Mouse (Mus musculus) small intestine, adult 2 months (tissue): Measurements from ENCODE around the gene Ppp3r1. TPM values are rescaled to one million over a fixed set of nuclear protein-coding genes. Genes with fewer than 3 reads are reported as not detected.

Experiments
- H3K27ac ChIP-seq: fragments of 200-500 bp; 2 replicates; pipeline ENCODE4 v1.5.1; 2012; ENCODE audit warnings: low read depth, low read length, control low read depth, inconsistent platforms; ENCODE audit not compliant: insufficient read depth
- H3K27me3 ChIP-seq: fragments of 200-500 bp; 2 replicates; pipeline ENCODE4 v1.6.1; 2012; ENCODE audit warnings: mild to moderate bottlenecking, moderate library complexity, low read length, inconsistent platforms; ENCODE audit not compliant: control insufficient read depth, insufficient read depth
- H3K36me3 ChIP-seq: fragments of 200-500 bp; 2 replicates; pipeline ENCODE4 v1.6.1; 2012; ENCODE audit warnings: mild to moderate bottlenecking, low read length, control low read depth, inconsistent platforms; ENCODE audit not compliant: control insufficient read depth, insufficient read depth
- H3K4me1 ChIP-seq: fragments of 200-500 bp; 2 replicates; pipeline ENCODE4 v1.6.1; 2012; ENCODE audit warnings: low read length, inconsistent platforms, mixed read lengths; ENCODE audit not compliant: control insufficient read depth, insufficient read depth, insufficient read length
- H3K4me3 ChIP-seq: fragments of 200-500 bp; 2 replicates; pipeline ENCODE4 v1.5.1; 2012; ENCODE audit warnings: low read depth, mild to moderate bottlenecking, control low read depth, inconsistent platforms, low read length, moderate library complexity
- CTCF ChIP-seq: fragments of 200-500 bp; IDR thresholded peaks from 2 replicates; pipeline ENCODE4 v1.5.1; 2012; ENCODE audit warnings: low read depth, mild to moderate bottlenecking, control low read depth, inconsistent platforms, low read length, moderate library complexity, mixed read lengths; ENCODE audit not compliant: insufficient replicate concordance, insufficient read length; ENCODE audit errors: extremely low read depth
- POLR2A ChIP-seq: fragments of 200-500 bp; IDR thresholded peaks from 2 replicates; pipeline ENCODE4 v1.6.1; 2012; ENCODE audit warnings: low read depth, mild to moderate bottlenecking, control low read depth, inconsistent platforms, low read length, moderate library complexity
- WGBS: fragments of 180-500 bp; shearing (Covaris S2); methylation state at CpG from one replicate; pipeline ENCODE4 v1.1.7; 2018; 5-methylcytosine and 5-hydroxymethylcytosine counted together
- polyA plus RNA-seq: library from polyadenylated mRNA; depleted of rRNA; stranded (reverse); fragments of >200 nt; gene quantifications from 2 replicates; pipeline ENCODE4 v1.2.3, GENCODE M21; 2012

Ppp3r1 gene
- polyA plus RNA-seq, 1 experiment = 33.2 TPM

- H3K27me3 ChIP-seq = no peaks in the 10 kb centered on the region
- WGBS = 71% methylated on average over 3 of the region's 3 CpGs
Measured at GRCm38 (mm10) chr11:17180753-17181152, 21.7 kb downstream of the Ppp3r1 start.

GRCm38 (mm10) chr11:17181807-17182206 lies 22.7 kb downstream of the Ppp3r1 start, which contains the start of gene Wdr92:
Gene Wdr92 (plus strand): TSS chr11:17182107.
- WGBS = 81% methylated on average over 3 of the region's 3 CpGs
- Histone ChIP-seq H3K27ac (no peak within 1 kb of the TSS), H3K4me3 (no peak within 1 kb of the TSS), H3K27me3 (no peaks in the 10 kb centered on the region), H3K4me1 (no peaks in the 10 kb centered on the region), H3K36me3 (peaks cover 8% of the 10 kb centered on the region)
- TF ChIP-seq POLR2A (no peak), CTCF (no peak)

More at GRCm38 (mm10) chr11:17180753-17181152, 21.7 kb downstream of the Ppp3r1 start:
- Histone ChIP-seq H3K27ac (no peak overlapping the region), H3K36me3 (peaks cover 5% of the 10 kb centered on the region), H3K4me3 (no peak overlapping the region), H3K4me1 (no peaks in the 10 kb centered on the region; the same call in 1 of the 2 replicates)
- TF ChIP-seq POLR2A = no peak
- TF ChIP-seq CTCF = no peak

GRCm38 (mm10) chr11:17183165-17183564 lies 24.1 kb downstream of the Ppp3r1 start:
- no peak for TF ChIP-seq CTCF
- TF ChIP-seq POLR2A = no peak
- WGBS = 89% methylated on average over 2 of the region's 2 CpGs
- H3K27ac ChIP-seq = no peak overlapping the region
- no peak overlapping the region for H3K4me3 ChIP-seq
- H3K27me3 ChIP-seq = no peaks in the 10 kb centered on the region
- H3K4me1 ChIP-seq = no peaks in the 10 kb centered on the region
- H3K36me3 ChIP-seq = peaks cover 8% of the 10 kb centered on the region

GRCm38 (mm10) chr11:17187649-17188048 lies 28.6 kb downstream of the Ppp3r1 start:
- Histone ChIP-seq H3K27me3 (no peaks in the 10 kb centered on the region), H3K27ac (no peak overlapping the region), H3K4me3 (no peak overlapping the region), H3K4me1 (no peaks in the 10 kb centered on the region), H3K36me3 (peaks cover 11% of the 10 kb centered on the region)
- TF ChIP-seq POLR2A (no peak), CTCF (no peak)
- WGBS = 86% methylated on average over 3 of the region's 3 CpGs

- Histone ChIP-seq H3K27ac (no peak overlapping the region), H3K36me3 (peaks cover 10% of the 10 kb centered on the region; the same call in 1 of the 2 replicates), H3K4me3 (no peak overlapping the region), H3K4me1 (no peaks in the 10 kb centered on the region), H3K27me3 (no peaks in the 10 kb centered on the region)
- 94% methylated on average over 3 of the region's 3 CpGs for WGBS
- TF ChIP-seq POLR2A (no peak), CTCF (no peak)
Measured at GRCm38 (mm10) chr11:17188786-17189185, 29.7 kb downstream of the Ppp3r1 start.

- TF ChIP-seq POLR2A (no peak), CTCF (no peak)
- no peak overlapping the region for H3K27ac ChIP-seq
- 65% methylated on average over 9 of the region's 9 CpGs for WGBS
Measured at GRCm38 (mm10) chr11:17192151-17192844, 33.2 kb downstream of the Ppp3r1 start.

GRCm38 (mm10) chr11:17199170-17199569 lies 40.1 kb downstream of the Ppp3r1 start:
- H3K36me3 ChIP-seq = peaks cover 47% of the 10 kb centered on the region
- H3K4me1 ChIP-seq = no peaks in the 10 kb centered on the region
- WGBS = 86% methylated on average over 5 of the region's 5 CpGs
- H3K27ac ChIP-seq = no peak overlapping the region
- no peaks in the 10 kb centered on the region for H3K27me3 ChIP-seq
- no peak overlapping the region for H3K4me3 ChIP-seq
- TF ChIP-seq POLR2A = no peak
- no peak for TF ChIP-seq CTCF

More at GRCm38 (mm10) chr11:17192151-17192844, 33.2 kb downstream of the Ppp3r1 start:
- Histone ChIP-seq H3K4me1 (no peaks in the 10 kb centered on the region), H3K27me3 (no peaks in the 10 kb centered on the region), H3K36me3 (peaks cover 28% of the 10 kb centered on the region), H3K4me3 (no peak overlapping the region)
